Mouse (Mus musculus) A20 (cell line): ENCODE data around the gene Hist1h2an.
A peak's percentile ranks its signal among the peaks of the same experiment; 100 is the strongest.

ENCODE experiments used
- DNase-seq: peaks from one replicate; pipeline ENCODE4 v3.0.0-alpha.2; 2011; ENCODE audit warnings: low read depth, low spot score

Hist1h2an gene

GRCm38 (mm10) chr13:21783734-21784161, 3.3 kb downstream of the Hist1h2an start:
- DNase-seq: peak; percentile 73

- DNase-seq: peak; percentile 92
Measured at GRCm38 (mm10) chr13:21783255-21783617, 3.8 kb downstream of the Hist1h2an start, which contains the start of gene Hist1h3i. Gene Hist1h3i (minus strand): TSS chr13:21783370.

- DNase-seq: peak; percentile 79
Measured at GRCm38 (mm10) chr13:21782361-21783254, 4.4 kb downstream of the Hist1h2an start.

GRCm38 (mm10) chr13:21781639-21782038, 5.4 kb downstream of the Hist1h2an start:
- peak; percentile 32 for DNase-seq

- peak; percentile 67 for DNase-seq
Measured at GRCm38 (mm10) chr13:21781021-21781555, 5.9 kb downstream of the Hist1h2an start.

GRCm38 (mm10) chr13:21779767-21780731, 7.0 kb downstream of the Hist1h2an start, which contains the start of gene Hist1h1b:
Gene Hist1h1b (minus strand): TSS chr13:21780625.
- DNase-seq: peak; percentile 91

GRCm38 (mm10) chr13:21778814-21779766, 7.9 kb downstream of the Hist1h2an start:
- peak; percentile 92 for DNase-seq

GRCm38 (mm10) chr13:21755707-21756106, 31.3 kb downstream of the Hist1h2an start:
- DNase-seq: peak; percentile 51

- DNase-seq: peak; percentile 76
Measured at GRCm38 (mm10) chr13:21754294-21755001, 32.6 kb downstream of the Hist1h2an start.

GRCm38 (mm10) chr13:21753524-21754285, 33.3 kb downstream of the Hist1h2an start, which contains the start of the genes Hist1h2ak and Hist1h2bn:
Gene Hist1h2ak (minus strand): TSS chr13:21753827.
Gene Hist1h2bn (plus strand): TSS chr13:21754123.
- peak; percentile 95 for DNase-seq

GRCm38 (mm10) chr13:21753051-21753523, 33.9 kb downstream of the Hist1h2an start:
- peak; percentile 77 for DNase-seq

GRCm38 (mm10) chr13:21752356-21752755, 34.7 kb downstream of the Hist1h2an start:
- peak; percentile 48 for DNase-seq

- DNase-seq: no peak
Measured at GRCm38 (mm10) chr13:21751827-21752226, 35.2 kb downstream of the Hist1h2an start.

GRCm38 (mm10) chr13:21751417-21751816, 35.6 kb downstream of the Hist1h2an start:
- DNase-seq: peak; percentile 29

GRCm38 (mm10) chr13:21750159-21751017, 36.6 kb downstream of the Hist1h2an start, which contains the start of gene Hist1h4k:
Gene Hist1h4k (minus strand): TSS chr13:21750505.
- peak; percentile 95 for DNase-seq

- DNase-seq: peak; percentile 72
Measured at GRCm38 (mm10) chr13:21749387-21750158, 37.4 kb downstream of the Hist1h2an start.

GRCm38 (mm10) chr13:21745006-21745405, 42.0 kb downstream of the Hist1h2an start:
- no peak for DNase-seq
